Mouse (Mus musculus): ENCODE measurements around the gene Gm9837. TPM values are rescaled to one million over a fixed set of nuclear protein-coding genes. Genes with fewer than 3 reads are reported as not detected.
"Not testable (repeated sequence)": the region's sequence is repeated elsewhere in the genome, so short reads cannot be mapped to it uniquely, and the experiment has no call there.

The Gm9837 gene
- polyA plus RNA-seq, 1 experiment from 2014 or later: not detected

DNA sequence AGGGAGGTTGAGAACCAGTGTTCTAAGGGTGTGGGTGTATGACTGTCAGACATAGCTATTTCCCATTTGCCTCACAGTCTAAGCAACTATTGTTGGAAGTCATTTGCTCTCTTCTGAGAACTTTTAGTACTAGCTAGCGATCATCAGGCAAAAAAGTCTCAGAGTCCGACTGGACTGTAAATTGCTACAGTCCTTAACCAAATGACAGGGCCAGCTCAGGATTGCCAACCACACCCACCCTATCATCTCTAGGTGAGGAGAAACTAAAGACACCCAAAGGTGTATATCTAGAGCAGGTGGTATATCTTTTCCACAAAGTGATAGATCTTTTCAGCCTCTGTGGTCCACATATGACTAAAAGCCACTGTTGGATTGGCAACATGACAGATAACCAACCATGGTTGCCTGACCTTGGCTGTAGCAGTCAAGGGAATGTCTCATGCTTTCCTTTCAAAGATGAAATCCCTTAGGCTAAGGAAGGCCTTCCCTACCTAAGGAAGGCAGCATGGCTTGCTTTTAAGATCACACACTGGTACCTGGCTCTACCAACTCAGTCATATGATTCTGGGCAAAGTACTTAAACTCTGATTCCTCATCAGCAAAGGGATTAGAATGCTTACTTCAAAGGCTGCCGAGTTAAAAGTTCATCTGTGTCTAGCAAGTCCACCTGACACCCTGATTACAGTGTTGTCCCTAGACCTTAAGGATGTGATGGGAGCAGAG is 42.1 kb downstream of the Gm9837 start:
- WGBS: 93% methylated on average over 3 of the region's 3 CpGs
- no peak overlapping the region for H3K27ac ChIP-seq
- no peak overlapping the region for H3K4me3 ChIP-seq
- peaks cover 8% of the 10 kb centered on the region for H3K4me1 ChIP-seq
- ATAC-seq (ENCODE audit: low FRiP score): no peak
- no peaks in the 10 kb centered on the region for H3K27me3 ChIP-seq
- H3K9me3 ChIP-seq (replicated peaks): no peaks in the 10 kb centered on the region
- H3K9ac ChIP-seq: no peak overlapping the region
- H3K4me2 ChIP-seq (replicated peaks): no peak overlapping the region
- H3K36me3 ChIP-seq: peaks cover 15% of the 10 kb centered on the region

DNA sequence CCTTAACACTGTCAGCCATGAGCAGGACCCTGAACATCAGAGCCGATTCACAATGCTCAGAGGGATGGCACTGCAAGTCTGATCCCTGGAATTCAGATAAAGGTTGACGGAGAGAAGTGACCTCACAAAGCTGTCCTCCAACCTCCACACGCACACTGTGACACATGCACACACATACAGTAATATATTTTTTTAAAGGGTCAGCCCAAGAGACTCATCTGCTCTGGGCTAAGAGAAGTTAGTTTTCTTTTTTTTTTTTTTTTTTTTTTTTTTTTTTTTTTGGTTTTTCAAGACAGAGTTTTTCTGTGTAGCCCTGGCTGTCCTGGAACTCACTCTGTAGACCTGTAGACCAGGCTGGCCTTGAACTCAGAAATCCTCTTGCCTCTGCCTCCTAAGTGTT is 43.4 kb downstream of the Gm9837 start:
- not testable (repeated sequence) for H3K9me3 ChIP-seq (replicated peaks); H3K27me3 ChIP-seq; H3K4me3 ChIP-seq; H3K4me1 ChIP-seq; H3K4me2 ChIP-seq (replicated peaks); H3K27ac ChIP-seq; H3K9ac ChIP-seq; ATAC-seq (ENCODE audit: low FRiP score)
- peaks cover 19% of the 10 kb centered on the region for H3K36me3 ChIP-seq
- WGBS: 90% methylated on average over 3 of the region's 3 CpGs

DNA sequence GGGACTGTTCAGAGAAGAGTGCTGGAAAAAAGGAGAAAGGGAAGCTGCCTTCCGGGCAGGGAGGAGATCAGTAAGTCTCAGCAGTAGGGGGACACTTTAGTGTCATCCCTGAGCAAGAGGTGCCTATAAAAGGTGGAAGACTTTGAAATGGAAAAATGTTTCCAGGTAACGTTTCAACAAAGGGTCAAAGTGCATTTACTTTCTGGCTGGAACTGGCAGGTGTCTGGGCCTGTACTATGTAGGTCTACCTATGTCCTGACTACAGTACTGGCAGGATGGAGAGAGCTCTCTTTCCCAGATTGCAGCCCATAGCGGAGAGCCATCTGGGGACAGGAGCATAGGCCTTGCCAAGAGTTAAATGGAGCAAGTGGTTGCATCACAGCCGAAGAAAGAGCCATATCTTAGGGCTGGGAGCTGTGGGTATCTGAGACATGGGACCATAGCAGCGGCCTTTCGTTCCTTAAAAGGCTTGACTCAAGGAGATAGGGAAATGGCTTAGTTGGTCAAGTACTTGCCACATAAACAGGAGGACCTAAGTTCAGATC is 44.5 kb downstream of the Gm9837 start:
- 82% methylated on average over 6 of the region's 6 CpGs for WGBS

DNA sequence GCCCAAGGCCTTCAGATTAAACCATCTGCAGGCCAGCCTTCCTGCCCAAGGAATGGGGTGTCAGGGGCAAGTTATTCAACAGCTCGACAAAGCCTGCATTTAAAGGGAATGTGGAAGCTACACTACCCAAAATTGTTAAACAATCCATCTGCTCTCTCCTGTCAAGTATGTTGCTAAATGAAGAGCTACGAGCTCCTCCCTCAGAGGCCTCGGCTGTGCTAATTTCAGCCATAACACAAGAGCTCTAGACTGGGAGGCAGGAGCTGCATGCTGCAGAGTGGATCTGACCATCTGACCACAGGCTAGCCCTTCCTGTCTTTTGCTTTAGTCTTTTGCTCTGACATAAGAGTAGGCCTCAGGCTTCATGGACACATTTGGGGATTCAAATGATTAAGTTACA is 45.0 kb downstream of the Gm9837 start:
- Histone ChIP-seq H3K27me3 (no peaks in the 10 kb centered on the region), H3K27ac (no peak overlapping the region), H3K9me3 (replicated peaks) (no peaks in the 10 kb centered on the region), H3K9ac (no peak overlapping the region), H3K4me2 (replicated peaks) (no peak overlapping the region), H3K36me3 (peaks cover 27% of the 10 kb centered on the region), H3K4me3 (no peak overlapping the region), H3K4me1 (peaks cover 8% of the 10 kb centered on the region)
- no peak for ATAC-seq (ENCODE audit: low FRiP score)
- 69% methylated on average over 3 of the region's 3 CpGs for WGBS

More for the DNA sequence above, 44.5 kb downstream of the Gm9837 start:
- Histone ChIP-seq H3K36me3 (peaks cover 26% of the 10 kb centered on the region), H3K4me3 (no peak overlapping the region), H3K27ac (no peak overlapping the region), H3K4me2 (replicated peaks) (no peak overlapping the region), H3K4me1 (peaks cover 8% of the 10 kb centered on the region), H3K9ac (no peak overlapping the region), H3K27me3 (no peaks in the 10 kb centered on the region), H3K9me3 (replicated peaks) (no peaks in the 10 kb centered on the region)
- no peak for ATAC-seq (ENCODE audit: low FRiP score)

DNA sequence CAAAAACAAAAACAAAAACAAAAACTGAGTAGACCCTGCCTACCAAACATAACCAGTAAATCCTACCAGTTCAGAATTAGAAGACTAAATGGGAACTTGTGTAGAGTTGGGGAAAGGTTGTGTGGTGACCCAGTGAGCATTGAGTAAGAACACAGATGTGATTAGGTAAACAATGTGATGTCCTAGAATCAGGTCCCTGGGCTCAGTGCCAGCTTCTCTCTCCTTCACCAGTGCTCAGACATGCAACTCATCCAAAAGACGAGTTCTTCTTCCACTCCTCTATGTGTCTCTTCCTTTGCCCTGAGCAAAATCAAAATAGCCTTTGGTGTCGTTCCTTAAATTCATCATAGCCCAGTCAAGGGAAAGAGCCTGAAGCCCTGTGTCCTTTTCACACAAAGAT is 45.5 kb downstream of the Gm9837 start:
- H3K27ac ChIP-seq: no peak overlapping the region
- no peak for ATAC-seq (ENCODE audit: low FRiP score)
- no peaks in the 10 kb centered on the region for H3K9me3 ChIP-seq (replicated peaks)
- WGBS: 80% methylated on average over 2 of the region's 2 CpGs
- H3K9ac ChIP-seq: no peak overlapping the region
- H3K4me1 ChIP-seq: peaks cover 5% of the 10 kb centered on the region
- H3K4me2 ChIP-seq (replicated peaks): no peak overlapping the region
- H3K36me3 ChIP-seq: peaks cover 32% of the 10 kb centered on the region
- no peak overlapping the region for H3K4me3 ChIP-seq
- no peaks in the 10 kb centered on the region for H3K27me3 ChIP-seq

DNA sequence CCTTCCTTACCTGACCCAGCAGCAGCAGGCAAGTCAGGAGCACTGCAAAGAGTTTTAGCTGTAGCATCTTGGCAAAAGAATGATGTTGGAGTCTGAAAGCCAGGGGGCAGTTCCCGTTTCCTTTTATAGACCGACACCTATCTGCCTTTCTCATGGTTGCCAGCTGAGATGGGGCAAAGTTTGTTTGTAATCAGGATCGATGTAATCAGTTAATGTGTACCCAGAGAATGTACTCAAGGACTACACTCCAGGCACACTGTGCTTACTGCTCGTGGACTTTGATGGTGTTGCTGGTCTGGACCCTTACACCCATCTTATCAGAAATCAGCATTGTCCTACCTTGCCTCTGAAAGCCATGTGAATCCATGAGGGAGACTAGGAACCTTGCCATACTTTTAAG is 47.2 kb downstream of the Gm9837 start, which contains the start of gene Leap2:
Gene Leap2, minus strand, starts transcription at position 135 of the 400 bp plus-strand sequence.
- Histone ChIP-seq H3K36me3 (peaks cover 35% of the 10 kb centered on the region), H3K9ac (no peak within 1 kb of the TSS), H3K4me3 (no peak within 1 kb of the TSS), H3K4me1 (no peaks in the 10 kb centered on the region), H3K9me3 (replicated peaks) (no peaks in the 10 kb centered on the region), H3K27ac (no peak within 1 kb of the TSS), H3K27me3 (no peaks in the 10 kb centered on the region), H3K4me2 (replicated peaks) (no peak within 1 kb of the TSS)
- 93% methylated on average over 4 of the region's 4 CpGs for whole genome bisulfite sequencing
- no peak for ATAC-seq (ENCODE audit: low FRiP score)

Other genes with a start within 250 kb of the Gm9837 start
- gene Hspa4, start 170.0 kb downstream of the Gm9837 start, polyA plus RNA-seq (2016; fragmentation: Nextera tagmentation; extraction: Ambion mirVana): 80.7 and 85.8 TPM in 2 replicates
- gene Zcchc10, start 145.8 kb downstream of the Gm9837 start, polyA plus RNA-seq (2016; fragmentation: Nextera tagmentation; extraction: Ambion mirVana): 17.4 and 18.4 TPM in 2 replicates
- 83.2 and 97.8 TPM in 2 replicates for gene Aff4, start 119.6 kb downstream of the Gm9837 start, polyA plus RNA-seq (2016; fragmentation: Nextera tagmentation; extraction: Ambion mirVana)
- not detected in 2 replicates for gene Leap2, start 47.3 kb downstream of the Gm9837 start, polyA plus RNA-seq (2016; fragmentation: Nextera tagmentation; extraction: Ambion mirVana)
- gene Uqcrq, start 39.6 kb downstream of the Gm9837 start, polyA plus RNA-seq (2016; fragmentation: Nextera tagmentation; extraction: Ambion mirVana): 480 and 552 TPM in 2 replicates
- gene Gdf9, start 39.5 kb downstream of the Gm9837 start, polyA plus RNA-seq (2016; fragmentation: Nextera tagmentation; extraction: Ambion mirVana): 2.6 and 3.9 TPM in 2 replicates
- 0.09 and 0.12 TPM in 2 replicates for gene Gm10447, start 13.4 kb downstream of the Gm9837 start, polyA plus RNA-seq (2016; fragmentation: Nextera tagmentation; extraction: Ambion mirVana)
- 5.2 and 6.3 TPM in 2 replicates for gene Shroom1, start 13.3 kb downstream of the Gm9837 start, polyA plus RNA-seq (2016; fragmentation: Nextera tagmentation; extraction: Ambion mirVana)
- gene Gm9945, start 9.7 kb upstream of the Gm9837 start, polyA plus RNA-seq (2016; fragmentation: Nextera tagmentation; extraction: Ambion mirVana): not detected in 2 replicates
- 0.78 and 0.84 TPM in 2 replicates for gene Sowaha, start 9.8 kb upstream of the Gm9837 start, polyA plus RNA-seq (2016; fragmentation: Nextera tagmentation; extraction: Ambion mirVana)
- 24.2 and 28.1 TPM in 2 replicates for gene Sept8, start 48.8 kb upstream of the Gm9837 start, polyA plus RNA-seq (2016; fragmentation: Nextera tagmentation; extraction: Ambion mirVana)
- gene Kif3a, start 96.9 kb upstream of the Gm9837 start, polyA plus RNA-seq (2016; fragmentation: Nextera tagmentation; extraction: Ambion mirVana): 155 and 160 TPM in 2 replicates
- gene Il4, start 148.2 kb upstream of the Gm9837 start, polyA plus RNA-seq (2016; fragmentation: Nextera tagmentation; extraction: Ambion mirVana): 1.8 and 2.3 TPM in 2 replicates
- not detected in 2 replicates for gene Il13, start 164.2 kb upstream of the Gm9837 start, polyA plus RNA-seq (2016; fragmentation: Nextera tagmentation; extraction: Ambion mirVana)
- gene Rad50, start 236.8 kb upstream of the Gm9837 start, polyA plus RNA-seq (2016; fragmentation: Nextera tagmentation; extraction: Ambion mirVana): 18.5 and 21.4 TPM in 2 replicates